Mouse (Mus musculus): Measurements from ENCODE around the gene Nup214.

Nup214 gene

GRCm38 (mm10) chr2:32068811-32069607, 94.8 kb downstream of the Nup214 start:
- DNase-seq (ENCODE audit: low spot score in 2 of 2), result no peak

GRCm38 (mm10) chr2:32070747-32071146, 96.5 kb downstream of the Nup214 start:
- DNase-seq (ENCODE audit: low spot score in 2 of 2), result no peak

- peak; percentile 70 to 77 for DNase-seq (ENCODE audit: low spot score in 2 of 2)
Observed at GRCm38 (mm10) chr2:32074404-32074803, 100.2 kb downstream of the Nup214 start.

- no peak for DNase-seq (ENCODE audit: low spot score in 2 of 2)
Observed at GRCm38 (mm10) chr2:32075368-32075767, 101.1 kb downstream of the Nup214 start.

- DNase-seq (ENCODE audit: low spot score in 2 of 2), result no peak
Observed at GRCm38 (mm10) chr2:32077744-32078143, 103.5 kb downstream of the Nup214 start.

GRCm38 (mm10) chr2:32078522-32078921, 104.3 kb downstream of the Nup214 start:
- peak in 1 of 2 experiments; percentile 50 for DNase-seq (ENCODE audit: low spot score in 2 of 2)

- DNase-seq (ENCODE audit: low spot score in 2 of 2), result no peak
Observed at GRCm38 (mm10) chr2:32079191-32079725, 105.0 kb downstream of the Nup214 start.

DNA sequence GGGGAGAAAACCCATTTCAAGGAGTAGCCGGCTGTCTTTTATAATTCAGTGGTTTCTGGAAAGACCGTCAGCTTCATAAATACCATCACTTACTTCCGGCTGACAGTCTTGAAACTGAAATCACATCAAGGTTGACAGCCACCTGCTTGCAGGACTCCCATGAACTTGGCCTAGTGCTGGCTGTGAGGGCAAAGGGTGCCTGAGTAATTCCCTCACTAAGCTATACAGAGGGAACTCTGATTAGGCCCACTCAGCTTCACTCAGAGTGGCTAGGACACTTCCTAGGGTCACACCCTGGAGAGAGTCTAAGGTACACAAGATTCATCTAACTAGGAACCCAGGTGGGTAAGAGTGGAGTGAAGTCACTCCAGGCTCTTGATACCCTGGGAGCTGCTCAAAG, 106.4 kb downstream of the Nup214 start:
- no peak for DNase-seq (ENCODE audit: low spot score in 2 of 2)

DNA sequence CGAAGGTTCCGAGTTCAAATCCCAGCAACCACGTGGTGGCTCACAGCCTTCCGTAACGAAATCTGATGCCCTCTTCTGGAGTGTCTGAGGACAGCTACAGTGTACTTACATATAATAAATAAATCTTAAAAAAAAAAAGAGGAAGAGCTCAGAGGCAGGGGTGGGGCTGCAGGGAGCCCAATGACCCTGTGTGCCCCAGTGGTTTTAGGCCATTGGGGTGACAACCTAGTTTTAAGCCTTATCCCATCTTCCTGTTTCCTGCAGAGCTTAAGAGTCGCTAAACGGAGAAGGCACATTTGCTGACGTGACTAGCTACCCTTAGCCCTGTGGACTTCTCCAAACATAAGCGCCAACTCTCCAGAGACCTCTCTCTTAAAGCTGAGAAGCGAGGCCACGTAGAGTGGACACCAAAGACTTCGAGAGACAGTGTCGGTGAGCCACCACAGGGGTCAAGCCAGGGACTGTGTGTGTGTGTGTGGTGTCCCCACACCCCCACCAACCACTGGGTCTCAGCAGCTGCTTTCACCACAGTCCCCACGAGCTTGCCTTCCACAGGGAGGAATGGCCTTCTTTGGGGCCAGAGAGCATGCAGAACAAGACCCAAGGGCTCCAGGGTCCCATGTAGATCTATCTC, 107.2 kb downstream of the Nup214 start:
- DNase-seq (ENCODE audit: low spot score in 2 of 2), result no peak

- no peak for DNase-seq (ENCODE audit: low spot score in 2 of 2)
Observed at GRCm38 (mm10) chr2:32082229-32082628, 108.0 kb downstream of the Nup214 start.

GRCm38 (mm10) chr2:32083159-32084011, 109.1 kb downstream of the Nup214 start:
- peak in 1 of 2 experiments; percentile 51 for DNase-seq (ENCODE audit: low spot score in 2 of 2)

DNA sequence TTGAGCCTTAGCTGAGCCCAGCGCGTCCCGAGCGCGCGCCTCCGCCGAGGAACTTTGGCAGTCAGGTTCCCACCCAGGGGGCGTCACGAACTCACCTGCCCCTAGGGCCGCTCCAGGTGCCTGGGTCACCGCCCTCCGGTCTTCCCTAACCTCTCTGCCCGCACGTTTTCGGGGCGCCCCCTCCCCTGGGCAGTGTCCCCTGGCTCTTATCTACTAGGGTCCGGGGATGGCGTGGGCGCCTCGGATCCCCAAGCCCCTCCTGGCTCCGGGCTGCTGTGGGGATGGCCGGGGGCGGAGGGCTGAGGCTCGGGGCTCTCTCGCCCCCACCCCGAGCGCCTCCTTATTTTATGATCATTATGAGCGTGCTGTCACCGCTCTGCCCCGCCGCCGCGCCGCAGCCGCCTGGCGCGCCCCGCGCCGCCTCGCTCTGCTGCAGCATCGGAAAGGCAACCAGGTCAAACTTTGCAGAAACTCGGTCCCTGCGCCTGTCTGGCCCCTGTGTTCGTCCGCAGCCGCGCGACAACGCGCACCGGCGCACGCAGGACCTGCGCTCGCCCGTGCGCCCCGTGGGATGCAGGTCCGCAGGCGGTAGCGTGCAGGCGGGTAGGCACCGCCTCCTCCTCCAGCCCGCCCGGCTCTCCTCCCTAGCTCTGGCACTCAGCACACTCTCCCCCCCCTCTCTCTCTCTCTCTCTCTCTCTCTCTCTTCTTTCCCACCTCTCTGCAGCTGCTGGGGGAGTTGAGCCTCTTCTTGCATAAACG, 110.1 kb downstream of the Nup214 start, which contains the start of gene Fam78a:
Fam78a (minus strand) TSS at position 747 of the 761 bp plus-strand sequence.
- peak in 1 of 2 experiments; percentile 45 for DNase-seq (ENCODE audit: low spot score in 2 of 2)

GRCm38 (mm10) chr2:32084872-32085199, 110.6 kb downstream of the Nup214 start:
- DNase-seq (ENCODE audit: low spot score in 2 of 2), result no peak

GRCm38 (mm10) chr2:32085231-32085630, 111.0 kb downstream of the Nup214 start:
- no peak for DNase-seq (ENCODE audit: low spot score in 2 of 2)

DNA sequence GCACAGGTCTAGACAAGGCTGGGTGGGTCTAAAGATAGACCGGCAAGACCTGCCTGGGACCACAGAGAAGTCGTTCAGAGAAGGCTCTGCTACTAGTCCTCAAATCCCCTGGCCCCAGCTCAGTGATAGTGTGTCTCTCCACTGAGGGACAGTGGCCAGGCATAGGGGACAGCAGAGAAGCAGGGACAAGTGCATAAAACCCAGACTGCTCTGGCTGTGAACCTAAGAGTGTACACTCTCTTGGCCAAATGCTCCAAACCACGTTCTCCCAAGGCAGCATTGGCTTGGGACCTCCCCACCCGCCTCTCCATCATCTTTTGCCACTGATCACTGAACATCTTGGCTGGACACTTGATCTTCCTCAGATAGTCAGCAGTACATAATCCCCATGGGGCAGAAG, 113.4 kb downstream of the Nup214 start:
- DNase-seq (ENCODE audit: low spot score in 2 of 2), result no peak

- DNase-seq (ENCODE audit: low spot score in 2 of 2), result peak; percentile 60 to 63
Observed at GRCm38 (mm10) chr2:32088372-32088981, 114.2 kb downstream of the Nup214 start.

GRCm38 (mm10) chr2:32089606-32090005, 115.4 kb downstream of the Nup214 start:
- no peak for DNase-seq (ENCODE audit: low spot score in 2 of 2)

DNA sequence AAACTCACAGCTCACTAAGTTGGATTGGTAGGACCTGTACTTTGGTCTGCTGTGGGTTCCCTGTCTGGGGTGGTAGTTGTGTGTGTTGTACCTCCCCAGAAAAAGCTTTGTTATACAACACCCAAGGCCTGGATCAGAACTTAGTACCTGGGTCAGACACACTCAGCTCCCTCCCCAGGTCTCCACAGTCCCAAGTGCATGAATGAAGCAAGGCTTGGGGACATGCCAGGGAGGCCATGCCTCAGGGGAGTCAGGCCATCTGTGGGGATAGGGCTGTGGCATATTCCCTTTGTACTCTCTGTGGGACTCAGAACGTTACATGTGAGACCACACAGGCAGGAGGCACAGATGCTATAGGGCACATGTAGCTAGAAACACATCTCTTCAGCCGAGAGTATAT, 115.9 kb downstream of the Nup214 start:
- DNase-seq (ENCODE audit: low spot score in 2 of 2), result no peak

- no peak for DNase-seq (ENCODE audit: low spot score in 2 of 2)
Observed at GRCm38 (mm10) chr2:32091956-32092355, 117.7 kb downstream of the Nup214 start.

- no peak for DNase-seq (ENCODE audit: low spot score in 2 of 2)
Observed at GRCm38 (mm10) chr2:32094001-32094707, 119.9 kb downstream of the Nup214 start.
